18 mouse cellular contexts compared by ENCODE assay signal in genomic region chr9:72580216-72580615, GRCm38 (mm10). TPM values are rescaled to one million over a fixed set of nuclear protein-coding genes. Genes with fewer than 3 reads are reported as not detected.
DNase-seq lines count a peak whose midpoint lies in the region; ATAC-seq and TF ChIP-seq lines count a peak whose summit lies in the region.
"Had no signal": no experiment of that assay in that cellular context is flagged by ENCODE, and none has a peak within 500 bp of the region (broad histone marks: within the 10 kb centered on the region; RNA-seq: fewer than 3 reads in every experiment).

No protein-coding gene starts in this region.

- no peaks in the 10 kb centered on the region for H3K4me1 ChIP-seq in hindbrain, embryonic 10.5 days (replicated peaks)
- H3K4me1 ChIP-seq in hindbrain, embryonic 11.5 days (replicated peaks; ENCODE audit: control insufficient read depth, insufficient read depth, low read length) = no peaks in the 10 kb centered on the region
- no peaks in the 10 kb centered on the region for H3K4me1 ChIP-seq in lung, adult 2 months (ENCODE audit: control insufficient read depth, insufficient read depth, low read length)
- no peaks in the 10 kb centered on the region for H3K4me1 ChIP-seq in embryonic facial prominence, embryonic 11.5 days (ENCODE audit: control insufficient read depth, insufficient read depth, low read length)
- H3K4me1 ChIP-seq in forebrain, postnatal 0 days (ENCODE audit: insufficient read depth) = no peaks in the 10 kb centered on the region
- H3K4me1 ChIP-seq: forebrain, embryonic 13.5 days; intestine, embryonic 15.5 days; liver, embryonic 12.5 days had no signal

- no peak overlapping the region for H3K27ac ChIP-seq in hindbrain, embryonic 10.5 days
- H3K27ac ChIP-seq in hindbrain, embryonic 11.5 days (ENCODE audit: low read depth, low read length) = no peak overlapping the region
- H3K27ac ChIP-seq in embryonic facial prominence, embryonic 11.5 days (replicated peaks; ENCODE audit: low read depth, low read length) = no peak overlapping the region
- no peak overlapping the region for H3K27ac ChIP-seq in forebrain, postnatal 0 days (ENCODE audit: low read depth, low read length)
- H3K27ac ChIP-seq: forebrain, embryonic 13.5 days; intestine, embryonic 15.5 days; liver, embryonic 12.5 days had no signal

- no peak for ATAC-seq in hindbrain, embryonic 11.5 days (ENCODE audit: low FRiP score)
- no peak for ATAC-seq in embryonic facial prominence, embryonic 11.5 days (replicated peaks; ENCODE audit: insufficient number of reproducible peaks, low FRiP score, low TSS enrichment, low read depth)
- no peak for ATAC-seq in forebrain, postnatal 0 days
- ATAC-seq: forebrain, embryonic 13.5 days; intestine, embryonic 15.5 days; liver, embryonic 12.5 days had no signal

- no peak overlapping the region for H3K4me2 ChIP-seq in hindbrain, embryonic 11.5 days (replicated peaks; ENCODE audit: low read depth, low read length)
- no peak overlapping the region for H3K4me2 ChIP-seq in embryonic facial prominence, embryonic 11.5 days (ENCODE audit: low read depth, low read length)
- no peak overlapping the region for H3K4me2 ChIP-seq in forebrain, postnatal 0 days (ENCODE audit: low read depth)
- H3K4me2 ChIP-seq: forebrain, embryonic 13.5 days; intestine, embryonic 15.5 days; liver, embryonic 12.5 days had no signal

- TF ChIP-seq POLR2A in lung, adult 2 months (IDR thresholded peaks at IDR 0.05; ENCODE audit: borderline replicate concordance, extremely low read depth, low read depth, low read length) = no peak

- TF ChIP-seq CTCF in lung, adult 2 months (IDR thresholded peaks at IDR 0.05; ENCODE audit: insufficient read depth, low read length) = no peak
- no peak for TF ChIP-seq CTCF in forebrain, postnatal 0 days (IDR thresholded peaks at IDR 0.05; ENCODE audit: low read depth)

- 46% methylated on average over 3 of the region's 3 CpGs for WGBS in hindbrain, embryonic 10.5 days
- 37% methylated on average over 3 of the region's 3 CpGs for WGBS in hindbrain, embryonic 11.5 days
- WGBS in lung, adult 2 months = 35% methylated on average over 3 of the region's 3 CpGs
- 13% methylated on average over 3 of the region's 3 CpGs for WGBS in embryonic facial prominence, embryonic 11.5 days
- WGBS in forebrain, postnatal 0 days = 44% methylated on average over 3 of the region's 3 CpGs

- H3K9me3 ChIP-seq in hindbrain, embryonic 10.5 days = no peaks in the 10 kb centered on the region
- no peaks in the 10 kb centered on the region for H3K9me3 ChIP-seq in hindbrain, embryonic 11.5 days (ENCODE audit: control insufficient read depth, low read length)
- no peaks in the 10 kb centered on the region for H3K9me3 ChIP-seq in embryonic facial prominence, embryonic 11.5 days (replicated peaks; ENCODE audit: control insufficient read depth, low read length)
- H3K9me3 ChIP-seq in forebrain, postnatal 0 days (ENCODE audit: low read length) = no peaks in the 10 kb centered on the region
- H3K9me3 ChIP-seq: forebrain, embryonic 13.5 days; intestine, embryonic 15.5 days; liver, embryonic 12.5 days had no signal

- no peaks in the 10 kb centered on the region for H3K27me3 ChIP-seq in hindbrain, embryonic 10.5 days (ENCODE audit: insufficient read depth, poor library complexity, severe bottlenecking)
- no peaks in the 10 kb centered on the region for H3K27me3 ChIP-seq in hindbrain, embryonic 11.5 days (ENCODE audit: control insufficient read depth, insufficient read depth, low read length)
- H3K27me3 ChIP-seq in embryonic facial prominence, embryonic 11.5 days (ENCODE audit: control insufficient read depth, insufficient read depth, low read length) = no peaks in the 10 kb centered on the region
- no peaks in the 10 kb centered on the region for H3K27me3 ChIP-seq in forebrain, postnatal 0 days (ENCODE audit: insufficient read depth, low read length)
- H3K27me3 ChIP-seq: forebrain, embryonic 13.5 days; intestine, embryonic 15.5 days; liver, embryonic 12.5 days had no signal

- no peak overlapping the region for H3K4me3 ChIP-seq in hindbrain, embryonic 10.5 days
- no peak overlapping the region for H3K4me3 ChIP-seq in hindbrain, embryonic 11.5 days (ENCODE audit: low read depth, low read length)
- no peak overlapping the region for H3K4me3 ChIP-seq in lung, adult 2 months (replicated peaks; ENCODE audit: extremely low read depth, low read depth, low read length)
- H3K4me3 ChIP-seq in embryonic facial prominence, embryonic 11.5 days (ENCODE audit: low read depth, low read length) = no peak overlapping the region
- H3K4me3 ChIP-seq in forebrain, postnatal 0 days (ENCODE audit: low read depth, low read length) = no peak overlapping the region
- H3K4me3 ChIP-seq: forebrain, embryonic 13.5 days; intestine, embryonic 15.5 days; liver, embryonic 12.5 days had no signal

- peaks cover 8% of the 10 kb centered on the region; the same call in 1 of the 2 replicates for H3K36me3 ChIP-seq in hindbrain, embryonic 10.5 days
- H3K36me3 ChIP-seq in hindbrain, embryonic 11.5 days (ENCODE audit: control insufficient read depth, insufficient read depth, low read length) = no peaks in the 10 kb centered on the region
- H3K36me3 ChIP-seq in embryonic facial prominence, embryonic 11.5 days (replicated peaks; ENCODE audit: control insufficient read depth, insufficient read depth, low read depth, low read length) = no peaks in the 10 kb centered on the region
- H3K36me3 ChIP-seq in forebrain, postnatal 0 days (ENCODE audit: insufficient read depth) = no peaks in the 10 kb centered on the region
- H3K36me3 ChIP-seq: intestine, embryonic 15.5 days had no signal

- peak; percentile 6 for DNase-seq in hindbrain, embryonic 10.5 days (ENCODE audit: low spot score)
- no peak for DNase-seq in hindbrain, embryonic 11.5 days (ENCODE audit: low spot score)
- peak; percentile 2 for DNase-seq in lung, postnatal 36 days
- DNase-seq in lung, adult 2 months = no peak
- peak; percentile 50 for DNase-seq in embryonic facial prominence, embryonic 11.5 days (ENCODE audit: low spot score)
- peak; percentile 27 for DNase-seq in mesoderm, embryonic 11.5 days (ENCODE audit: low read depth, low spot score)
- DNase-seq in retina, postnatal 1 day = no peak
- DNase-seq in forebrain, postnatal 0 days = no peak
- DNase-seq: adrenal gland, postnatal 36 days; cerebellum, adult 11-12 months; gastrocnemius, postnatal 14 days; heart, postnatal 14 days; layer of hippocampus, postnatal 36 days; right cerebral cortex, postnatal 25 days; thymus, adult 18-20 months had no signal

- no peak overlapping the region for H3K9ac ChIP-seq in hindbrain, embryonic 11.5 days (ENCODE audit: low read depth, low read length)
- no peak overlapping the region for H3K9ac ChIP-seq in embryonic facial prominence, embryonic 11.5 days (replicated peaks; ENCODE audit: low read length)
- H3K9ac ChIP-seq in forebrain, postnatal 0 days = no peak overlapping the region
- H3K9ac ChIP-seq: forebrain, embryonic 13.5 days; intestine, embryonic 15.5 days; liver, embryonic 12.5 days had no signal

RNA-seq across cellular contexts. Expression of gene Rfx7, which starts 48.2 kb away (rescaled TPM):
- polyA plus RNA-seq in hindbrain, embryonic 10.5 days (2016; fragmentation: Nextera tagmentation; extraction: Ambion mirVana) = 14.3 and 14.7 TPM in 2 replicates
- polyA plus RNA-seq in hindbrain, embryonic 11.5 days (2014; fragmentation: Nextera tagmentation; extraction: Ambion mirVana) = 23.1 and 26.4 TPM in 2 replicates
- 4.1 and 6.1 TPM in 2 replicates for polyA plus RNA-seq in lung, adult 2 months (2012; rRNA removed)
- 18.5 and 19.9 TPM in 2 replicates for polyA plus RNA-seq in embryonic facial prominence, embryonic 11.5 days (2014; fragmentation: Nextera tagmentation; extraction: Ambion mirVana)
- 29.5 and 44.8 TPM in 2 replicates for total RNA-seq in forebrain, postnatal 0 days (2014; rRNA removed)
- 7.7 and 10.8 TPM in 2 replicates for polyA plus RNA-seq in forebrain, postnatal 0 days (2015; fragmentation: Nextera tagmentation; extraction: Ambion mirVana)

Comparison
In these comparisons a context has a peak if more than half of its experiments do, and no peak if none do; other contexts are left out.
1. DNase-seq: peak in hindbrain, embryonic 10.5 days (single experiment), lung, postnatal 36 days (single experiment), embryonic facial prominence, embryonic 11.5 days (single experiment) and mesoderm, embryonic 11.5 days (single experiment); none in hindbrain, embryonic 11.5 days (single experiment), lung, adult 2 months (single experiment), retina, postnatal 1 day (single experiment) and forebrain, postnatal 0 days (single experiment).